Mouse (Mus musculus) neural tube, embryonic 15.5 days (tissue): ENCODE data around the gene Mgat4c. TPM values are rescaled to one million over a fixed set of nuclear protein-coding genes. Genes with fewer than 3 reads are reported as not detected.

Experiments used
- ATAC-seq: fragments of 200-750 bp; cut with Nextera tagmentation; 2 replicates; pipeline ENCODE4 v1.8.0; 2017; ENCODE audit warnings: mild to moderate bottlenecking, moderate TSS enrichment, moderate library complexity; ENCODE audit not compliant: low FRiP score
- H3K27ac ChIP-seq: fragments of 300-500 bp; sonication (generic); replicated peaks from 2 replicates; pipeline ENCODE4 v1.5.1; 2015; ENCODE audit warnings: mild to moderate bottlenecking, inconsistent platforms
- H3K27me3 ChIP-seq: fragments of 300-500 bp; sonication (generic); replicated peaks from 2 replicates; pipeline ENCODE4 v1.6.1; 2015; ENCODE audit warnings: inconsistent platforms
- H3K36me3 ChIP-seq: fragments of 300-500 bp; sonication (generic); 2 replicates; pipeline ENCODE4 v1.6.1; 2015; ENCODE audit warnings: inconsistent platforms
- H3K4me1 ChIP-seq: fragments of 300-500 bp; sonication (generic); 2 replicates; pipeline ENCODE4 v1.6.1; 2015; ENCODE audit warnings: inconsistent platforms
- H3K4me2 ChIP-seq: fragments of 300-500 bp; sonication (generic); 2 replicates; pipeline ENCODE4 v1.6.1; 2015; ENCODE audit warnings: inconsistent platforms, mild to moderate bottlenecking, moderate library complexity
- H3K4me3 ChIP-seq: fragments of 300-500 bp; sonication (generic); replicated peaks from 2 replicates; pipeline ENCODE4 v1.5.1; 2015; ENCODE audit warnings: mild to moderate bottlenecking, inconsistent platforms
- H3K9ac ChIP-seq: fragments of 300-500 bp; sonication (generic); replicated peaks from 2 replicates; pipeline ENCODE4 v1.6.1; 2015; ENCODE audit warnings: mild to moderate bottlenecking, inconsistent platforms
- H3K9me3 ChIP-seq: fragments of 300-500 bp; sonication (generic); replicated peaks from 2 replicates; pipeline ENCODE4 v1.6.1; 2016; ENCODE audit warnings: inconsistent platforms
- WGBS: fragments of 180-500 bp; shearing (Covaris S2); methylation state at CpG from one replicate; pipeline ENCODE4 v1.1.7; 2015; ENCODE audit warnings: mixed read lengths; 5-methylcytosine and 5-hydroxymethylcytosine counted together
- polyA plus RNA-seq: library from polyadenylated mRNA; unstranded; fragments of >200 nt; fragmentation: Nextera tagmentation; extraction: Ambion mirVana; gene quantifications from 2 replicates; pipeline ENCODE4 v1.2.1, GENCODE M21; 2015

Gene Mgat4c
- polyA plus RNA-seq, 1 experiment from 2014 or later, result 47.4 TPM

- no peak overlapping the region for H3K9ac ChIP-seq
- no peak overlapping the region for H3K4me2 ChIP-seq
- H3K4me3 ChIP-seq, result no peak overlapping the region
- no peaks in the 10 kb centered on the region for H3K4me1 ChIP-seq
- H3K36me3 ChIP-seq, result no peaks in the 10 kb centered on the region
- 37% methylated on average over 1 of the region's 1 CpGs for WGBS
- ATAC-seq, result no peak
- no peaks in the 10 kb centered on the region for H3K27me3 ChIP-seq
- no peaks in the 10 kb centered on the region for H3K9me3 ChIP-seq
- no peak overlapping the region for H3K27ac ChIP-seq
These were observed 474.6 kb downstream of the Mgat4c start for GRCm38 (mm10) chr10:102155853-102156252.

GRCm38 (mm10) chr10:102158809-102159208 is 477.5 kb downstream of the Mgat4c start:
- no peaks in the 10 kb centered on the region for H3K36me3 ChIP-seq
- H3K27ac ChIP-seq, result peak overlapping the region; percentile 71
- H3K9me3 ChIP-seq, result no peaks in the 10 kb centered on the region
- peak overlapping the region; percentile 41; the same call in 1 of the 2 replicates for H3K9ac ChIP-seq
- H3K4me3 ChIP-seq, result peak overlapping the region; percentile 38
- ATAC-seq, result peak; percentile 87
- H3K4me2 ChIP-seq, result peak overlapping the region; percentile 50
- H3K4me1 ChIP-seq, result no peaks in the 10 kb centered on the region
- 10% methylated on average over 12 of the region's 12 CpGs for WGBS
- H3K27me3 ChIP-seq, result no peaks in the 10 kb centered on the region

- ATAC-seq, result peak; percentile 85
- peak overlapping the region; percentile 6; the same call in 1 of the 2 replicates for H3K27ac ChIP-seq
- H3K4me3 ChIP-seq, result no peak overlapping the region
- no peaks in the 10 kb centered on the region for H3K4me1 ChIP-seq
- H3K4me2 ChIP-seq, result no peak overlapping the region
- no peak overlapping the region for H3K9ac ChIP-seq
- no peaks in the 10 kb centered on the region for H3K9me3 ChIP-seq
- no peaks in the 10 kb centered on the region for H3K36me3 ChIP-seq
- WGBS, result 34% methylated on average over 3 of the region's 3 CpGs
- no peaks in the 10 kb centered on the region for H3K27me3 ChIP-seq
These were observed 503.4 kb downstream of the Mgat4c start for GRCm38 (mm10) chr10:102184726-102185125.

DNA sequence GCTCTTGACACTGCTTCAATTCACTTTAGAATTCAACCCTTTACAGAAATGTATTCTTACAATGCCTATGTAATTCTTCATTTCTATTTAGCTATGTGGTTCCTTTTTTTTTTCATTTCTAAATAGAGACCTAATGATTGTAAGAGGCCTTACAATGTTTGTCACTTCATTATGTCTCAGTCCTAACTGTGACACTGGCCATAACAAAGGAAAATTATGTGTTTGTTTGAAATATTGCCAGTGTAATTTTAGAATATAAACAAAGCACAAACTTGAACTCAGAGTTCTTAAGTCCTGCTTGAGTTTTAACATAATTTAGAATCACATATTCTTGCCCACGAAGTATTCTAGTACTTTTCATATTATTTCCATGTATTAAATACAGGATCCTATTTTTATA is 510.4 kb downstream of the Mgat4c start:
- Histone ChIP-seq H3K36me3 (no peaks in the 10 kb centered on the region), H3K4me2 (no peak overlapping the region), H3K27ac (no peak overlapping the region), H3K4me1 (no peaks in the 10 kb centered on the region), H3K9me3 (no peaks in the 10 kb centered on the region), H3K4me3 (no peak overlapping the region), H3K27me3 (no peaks in the 10 kb centered on the region), H3K9ac (no peak overlapping the region)
- 92% methylated on average over 1 of the region's 1 CpGs for WGBS
- no peak for ATAC-seq

DNA sequence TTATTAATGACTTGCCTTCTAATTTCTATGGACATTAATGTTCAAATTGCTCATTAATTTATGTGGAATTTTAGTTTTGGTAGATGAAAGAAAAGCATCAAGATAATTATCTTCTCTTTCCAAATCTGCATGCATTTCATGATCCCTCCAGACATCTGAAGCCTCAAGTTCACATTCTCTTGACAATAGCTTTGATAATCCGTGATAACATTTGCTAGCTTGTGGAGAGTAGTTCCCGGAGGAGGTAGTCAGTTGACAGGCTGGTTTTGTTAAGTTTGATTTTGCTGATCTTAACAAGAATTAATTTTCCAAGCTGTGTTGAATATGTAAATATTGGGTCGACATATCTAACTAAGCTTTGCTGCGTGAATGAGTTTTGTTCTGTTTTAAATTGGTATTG is 515.6 kb downstream of the Mgat4c start:
- Histone ChIP-seq H3K4me2 (no peak overlapping the region), H3K27ac (no peak overlapping the region), H3K4me1 (no peaks in the 10 kb centered on the region), H3K9ac (no peak overlapping the region), H3K27me3 (no peaks in the 10 kb centered on the region), H3K9me3 (no peaks in the 10 kb centered on the region), H3K4me3 (no peak overlapping the region), H3K36me3 (no peaks in the 10 kb centered on the region)
- WGBS, result 89% methylated on average over 4 of the region's 4 CpGs
- ATAC-seq, result no peak

- 19% methylated on average over 6 of the region's 6 CpGs for WGBS
- Histone ChIP-seq H3K9me3 (no peaks in the 10 kb centered on the region), H3K9ac (no peak overlapping the region), H3K4me2 (no peak overlapping the region), H3K4me3 (no peak overlapping the region), H3K27me3 (no peaks in the 10 kb centered on the region), H3K36me3 (no peaks in the 10 kb centered on the region), H3K27ac (0 out of 2 replicates have a peak overlapping the region, but pooled peaks have one; percentile 37), H3K4me1 (peaks cover 3% of the 10 kb centered on the region; the same call in 1 of the 2 replicates)
- ATAC-seq, result peak; percentile 73
These were observed 557.4 kb downstream of the Mgat4c start for GRCm38 (mm10) chr10:102238558-102239211.

DNA sequence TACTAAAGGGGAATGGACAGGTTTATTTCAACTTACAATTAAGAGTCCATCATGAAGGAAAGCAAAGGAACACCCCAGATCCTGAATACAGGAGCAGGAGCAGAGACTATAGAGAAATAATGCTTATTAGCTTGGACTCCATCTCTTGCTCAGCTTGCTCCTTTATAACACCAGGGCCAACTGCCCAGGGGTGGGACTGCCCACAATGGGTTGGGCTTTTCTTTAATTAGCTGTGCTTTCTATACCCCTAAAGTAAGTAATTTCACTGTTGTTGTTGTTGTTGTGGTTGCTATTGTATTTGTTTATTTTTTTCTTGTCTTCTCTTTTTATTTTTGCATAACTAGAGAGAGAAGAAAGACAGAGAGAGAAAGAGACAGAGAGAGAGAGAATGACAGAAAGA is 562.6 kb downstream of the Mgat4c start:
- no peak overlapping the region for H3K4me3 ChIP-seq
- no peak overlapping the region for H3K4me2 ChIP-seq
- ATAC-seq, result no peak
- H3K9me3 ChIP-seq, result no peaks in the 10 kb centered on the region
- no peak overlapping the region for H3K27ac ChIP-seq
- H3K36me3 ChIP-seq, result no peaks in the 10 kb centered on the region
- H3K4me1 ChIP-seq, result peaks cover under 1% of the 10 kb centered on the region; the same call in 1 of the 2 replicates
- no peak overlapping the region for H3K9ac ChIP-seq
- H3K27me3 ChIP-seq, result no peaks in the 10 kb centered on the region

DNA sequence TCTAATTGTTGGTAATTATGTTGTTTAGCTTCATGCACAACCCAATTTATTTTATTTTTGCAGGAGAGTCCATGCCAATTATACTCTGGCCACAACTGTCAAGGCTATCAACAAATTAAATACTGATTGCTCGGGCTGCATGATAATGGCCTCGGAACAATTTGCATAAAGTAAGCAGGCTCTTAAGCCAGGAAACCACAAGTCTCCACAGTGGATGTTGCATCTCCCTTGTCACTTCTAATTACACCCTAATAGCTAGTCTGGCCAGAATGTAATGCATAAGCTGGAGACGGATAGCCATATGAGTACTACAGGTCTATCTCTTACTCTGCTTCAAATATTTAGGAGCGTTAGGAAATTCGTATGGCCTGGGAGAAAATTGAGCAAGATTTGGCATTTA is 563.3 kb downstream of the Mgat4c start:
- ATAC-seq, result peak; percentile 59; the same call in 1 of the 2 replicates
- Histone ChIP-seq H3K9ac (no peak overlapping the region), H3K27ac (no peak overlapping the region), H3K4me1 (no peaks in the 10 kb centered on the region), H3K9me3 (no peaks in the 10 kb centered on the region), H3K4me3 (no peak overlapping the region), H3K27me3 (no peaks in the 10 kb centered on the region), H3K36me3 (no peaks in the 10 kb centered on the region), H3K4me2 (no peak overlapping the region)
- WGBS, result 38% methylated on average over 5 of the region's 5 CpGs

GRCm38 (mm10) chr10:102245269-102245668 is 564.0 kb downstream of the Mgat4c start:
- Histone ChIP-seq H3K4me2 (no peak overlapping the region), H3K27ac (no peak overlapping the region), H3K9me3 (no peaks in the 10 kb centered on the region)

DNA sequence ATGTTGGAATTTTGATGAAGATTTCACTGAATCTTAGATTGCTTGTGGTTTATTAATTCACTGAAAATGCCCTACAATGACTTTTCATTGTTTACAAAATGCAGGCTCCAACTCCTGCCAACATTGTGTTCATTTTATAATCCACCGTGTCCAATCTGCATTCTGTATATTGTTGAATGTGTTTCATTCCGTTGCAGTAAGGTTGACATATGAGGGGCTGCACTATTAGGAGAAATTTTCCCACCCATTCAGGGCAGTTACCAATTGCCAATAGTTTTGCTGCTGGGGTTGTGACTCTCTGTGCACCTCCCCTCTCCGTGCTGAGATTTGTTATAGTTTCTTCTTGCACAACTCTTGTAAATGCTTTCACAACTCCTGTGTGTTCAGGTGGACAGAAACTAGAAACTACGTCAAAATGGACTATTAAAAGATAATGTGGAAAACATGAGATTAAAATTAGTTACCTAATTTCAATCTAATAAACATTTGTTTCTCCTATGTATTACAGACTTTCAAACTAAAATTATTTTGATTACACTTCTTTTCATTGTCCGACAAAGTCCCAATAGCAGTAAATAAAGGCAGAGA is 627.7 kb downstream of the Mgat4c start:
- Histone ChIP-seq H3K9me3 (no peaks in the 10 kb centered on the region), H3K27me3 (no peaks in the 10 kb centered on the region), H3K4me2 (no peak overlapping the region), H3K4me1 (no peaks in the 10 kb centered on the region), H3K4me3 (no peak overlapping the region), H3K9ac (no peak overlapping the region), H3K27ac (no peak overlapping the region), H3K36me3 (no peaks in the 10 kb centered on the region)
- WGBS, result 69% methylated on average over 5 of the region's 5 CpGs
- no peak for ATAC-seq

More at GRCm38 (mm10) chr10:102245269-102245668, 564.0 kb downstream of the Mgat4c start:
- Histone ChIP-seq H3K36me3 (no peaks in the 10 kb centered on the region), H3K27me3 (no peaks in the 10 kb centered on the region), H3K4me1 (no peaks in the 10 kb centered on the region), H3K9ac (no peak overlapping the region), H3K4me3 (no peak overlapping the region)
- WGBS, result 75% methylated on average over 9 of the region's 9 CpGs
- no peak for ATAC-seq

DNA sequence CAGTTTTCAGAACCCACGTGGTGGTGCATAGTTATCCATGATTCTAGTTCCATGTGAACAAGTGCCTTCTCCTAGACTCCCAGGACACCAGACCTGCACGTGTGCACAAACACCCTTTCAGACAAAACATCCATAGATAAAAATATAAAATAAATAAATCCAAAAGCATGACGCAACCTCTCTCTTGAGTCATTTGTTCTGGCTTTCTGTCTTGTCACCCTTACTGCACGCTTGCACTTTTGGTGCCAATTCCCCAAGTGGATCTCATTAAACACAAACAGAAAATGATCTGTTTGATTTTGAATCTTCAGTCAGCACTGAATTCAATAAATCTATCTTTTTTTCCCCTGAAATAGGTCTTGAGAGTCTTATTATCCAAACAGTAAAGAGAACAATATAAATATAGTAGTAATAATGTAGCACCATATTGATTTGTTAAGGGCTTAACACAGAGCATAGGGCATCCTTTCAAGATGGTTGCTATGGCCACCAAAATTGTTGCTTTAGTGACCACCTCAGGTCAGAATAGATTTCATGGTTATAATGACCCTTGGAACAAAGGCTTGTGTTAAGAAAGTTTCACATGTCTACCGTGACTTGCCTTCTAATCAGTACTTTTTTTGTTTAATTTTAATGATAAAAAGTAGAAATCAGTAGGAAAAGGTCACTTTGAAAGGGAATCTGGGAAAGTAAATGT is 684.5 kb downstream of the Mgat4c start:
- H3K4me2 ChIP-seq, result no peak overlapping the region
- H3K36me3 ChIP-seq, result no peaks in the 10 kb centered on the region
- H3K4me1 ChIP-seq, result no peaks in the 10 kb centered on the region
- no peaks in the 10 kb centered on the region for H3K9me3 ChIP-seq
- ATAC-seq, result no peak
- H3K27ac ChIP-seq, result no peak overlapping the region
- H3K27me3 ChIP-seq, result no peaks in the 10 kb centered on the region
- no peak overlapping the region for H3K9ac ChIP-seq
- H3K4me3 ChIP-seq, result no peak overlapping the region
- WGBS, result 36% methylated on average over 5 of the region's 5 CpGs

- ATAC-seq, result no peak
- WGBS, result 86% methylated on average over 1 of the region's 1 CpGs
- H3K27ac ChIP-seq, result no peak overlapping the region
- no peaks in the 10 kb centered on the region for H3K4me1 ChIP-seq
- no peak overlapping the region for H3K4me2 ChIP-seq
- no peak overlapping the region for H3K4me3 ChIP-seq
- no peak overlapping the region for H3K9ac ChIP-seq
- no peaks in the 10 kb centered on the region for H3K9me3 ChIP-seq
- H3K27me3 ChIP-seq, result no peaks in the 10 kb centered on the region
- no peaks in the 10 kb centered on the region for H3K36me3 ChIP-seq
These were observed 689.3 kb downstream of the Mgat4c start for GRCm38 (mm10) chr10:102370576-102370975.
